Mouse (Mus musculus) gastrocnemius, adult 18-20 months (tissue): ENCODE results near the gene Bmpr2. TPM values are rescaled to one million over a fixed set of nuclear protein-coding genes. Genes with fewer than 3 reads are reported as not detected.

ENCODE experiments used
- DNase-seq: peaks from one replicate; pipeline ENCODE4 v3.0.0; 2021; ENCODE audit warnings: low spot score
- total RNA-seq, 2 experiments: library from RNA; stranded (reverse); gene quantifications; 2 replicates each; pipeline ENCODE4 v1.2.3; 2021

Gene Bmpr2
- total RNA-seq, 2 experiments from 2014 or later: 46.1 to 49.0 TPM

DNA sequence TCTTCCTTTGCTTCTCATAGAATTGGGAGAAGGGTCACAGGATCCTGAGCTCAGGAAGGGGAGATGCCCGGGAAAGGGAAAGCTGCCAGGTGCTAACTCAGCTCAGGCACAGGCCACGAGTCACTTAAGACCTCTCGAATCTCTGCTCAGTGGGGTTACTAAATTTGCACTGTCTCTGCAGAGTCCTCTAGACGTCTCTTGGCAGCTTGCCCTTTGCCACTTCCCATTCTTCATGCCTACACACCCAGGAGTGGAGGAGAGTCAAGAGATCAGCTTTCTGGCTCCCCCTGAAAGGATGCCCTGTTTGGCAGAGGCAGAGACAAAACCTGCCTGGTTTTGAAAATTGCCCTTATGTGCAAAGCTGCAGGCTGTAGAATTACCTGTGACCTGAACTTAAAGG lies 132.3 kb downstream of the Bmpr2 start:
- peak; percentile 47 for DNase-seq

DNA sequence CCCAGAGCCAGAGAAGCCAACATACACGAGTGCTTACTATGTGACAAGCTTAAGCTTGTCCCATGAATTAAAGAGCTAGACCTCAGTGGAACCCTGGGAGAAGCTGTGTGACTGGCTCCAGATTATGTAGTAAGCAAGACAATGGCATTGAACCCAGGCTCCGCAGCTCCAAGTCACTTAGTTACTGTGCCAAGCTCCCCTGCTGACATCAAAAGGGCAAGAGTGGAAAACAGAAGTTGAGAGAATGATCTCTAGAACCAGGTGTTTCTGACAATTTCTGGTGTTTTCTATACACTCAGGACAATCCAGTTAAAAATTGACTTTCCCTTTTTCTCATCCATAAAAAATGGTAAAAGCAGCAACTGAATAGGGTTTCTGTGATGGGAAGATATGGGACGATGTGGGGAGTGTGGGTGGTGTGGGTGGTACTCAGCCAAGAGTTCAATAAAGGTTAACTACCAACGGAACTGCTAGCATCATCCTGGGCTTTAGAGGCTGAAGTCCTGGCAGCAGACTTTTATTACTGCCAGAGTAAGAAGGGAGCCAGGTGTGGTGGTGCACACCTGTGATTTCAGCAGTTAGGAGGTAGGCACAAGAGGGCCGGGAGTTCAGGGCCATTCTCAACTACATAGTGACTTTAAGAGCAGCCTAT lies 134.1 kb downstream of the Bmpr2 start:
- DNase-seq: no peak

DNA sequence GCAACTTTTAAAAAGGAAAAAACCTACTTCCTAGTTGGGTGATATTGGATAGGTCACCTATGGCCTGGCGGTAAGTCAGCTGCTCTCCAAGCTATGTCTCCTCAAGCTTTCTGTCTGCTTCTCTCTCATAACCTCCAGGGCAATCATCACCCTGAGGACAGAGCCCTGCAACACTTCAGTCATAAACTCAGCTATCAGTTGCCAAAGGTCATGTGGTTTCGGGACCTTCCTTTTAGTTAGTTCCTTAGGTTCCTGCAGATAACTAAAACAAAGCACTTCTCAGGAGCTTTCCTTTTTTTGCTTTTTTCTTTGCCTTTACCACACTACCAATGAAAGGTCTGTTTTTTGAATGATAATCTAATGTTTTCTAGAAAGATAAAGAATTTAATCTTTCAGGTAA lies 136.5 kb downstream of the Bmpr2 start:
- no peak for DNase-seq

DNA sequence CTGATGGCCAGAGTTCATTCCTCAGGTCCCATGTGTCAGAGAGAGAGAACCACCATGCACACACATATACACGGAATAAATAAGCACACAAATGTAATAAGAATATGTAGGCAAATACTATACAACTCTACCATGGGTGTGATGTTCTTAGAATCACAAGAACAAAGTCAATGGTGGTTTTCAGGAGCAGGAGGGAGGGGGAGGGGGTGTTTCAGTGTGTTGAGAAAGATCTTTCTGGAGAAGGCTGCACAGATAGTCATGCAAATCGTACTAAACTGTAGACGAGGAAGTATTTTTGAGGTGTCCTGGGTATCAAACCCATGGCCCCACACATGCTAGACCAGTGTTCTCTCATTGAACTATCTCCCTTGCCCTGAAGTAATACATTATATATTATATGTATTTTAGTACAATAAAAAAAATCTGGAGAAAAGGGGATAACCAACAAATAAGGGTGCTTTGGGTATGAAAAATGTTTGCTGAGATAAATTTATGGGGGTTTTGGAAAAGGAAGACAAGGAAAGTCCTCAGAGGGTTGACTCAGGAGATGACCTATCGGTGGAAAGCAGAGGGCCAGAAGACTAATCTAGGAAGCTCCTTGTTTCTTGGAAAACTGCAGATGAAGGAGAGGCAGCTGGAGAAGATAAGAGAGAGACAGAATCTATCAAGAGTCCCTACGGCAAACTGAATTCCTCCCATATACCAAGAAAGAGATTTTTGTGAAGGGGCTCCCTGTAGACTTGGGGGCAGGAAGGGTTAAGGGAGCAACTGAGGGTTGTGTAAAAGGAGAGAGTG lies 138.1 kb downstream of the Bmpr2 start:
- DNase-seq: no peak

DNA sequence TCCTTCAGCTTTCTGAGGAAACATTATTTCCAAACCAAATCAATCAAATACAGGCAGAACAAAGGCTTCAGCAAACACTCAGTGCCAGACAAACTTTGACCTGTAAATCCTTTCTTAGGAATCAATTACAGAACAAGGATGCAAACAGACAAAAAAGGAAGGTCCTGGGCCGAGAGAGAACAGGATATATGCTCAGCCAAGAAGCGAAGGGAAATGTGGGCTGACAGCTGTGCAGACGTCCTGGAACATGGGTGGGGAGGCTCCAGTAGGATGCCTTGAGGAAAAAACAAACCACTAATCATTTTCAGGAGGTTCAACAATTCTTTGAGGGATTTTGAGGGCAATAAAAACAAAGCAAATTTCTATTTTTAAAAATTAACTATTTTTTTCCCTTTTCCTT lies 139.4 kb downstream of the Bmpr2 start:
- peak; percentile 12 for DNase-seq

DNA sequence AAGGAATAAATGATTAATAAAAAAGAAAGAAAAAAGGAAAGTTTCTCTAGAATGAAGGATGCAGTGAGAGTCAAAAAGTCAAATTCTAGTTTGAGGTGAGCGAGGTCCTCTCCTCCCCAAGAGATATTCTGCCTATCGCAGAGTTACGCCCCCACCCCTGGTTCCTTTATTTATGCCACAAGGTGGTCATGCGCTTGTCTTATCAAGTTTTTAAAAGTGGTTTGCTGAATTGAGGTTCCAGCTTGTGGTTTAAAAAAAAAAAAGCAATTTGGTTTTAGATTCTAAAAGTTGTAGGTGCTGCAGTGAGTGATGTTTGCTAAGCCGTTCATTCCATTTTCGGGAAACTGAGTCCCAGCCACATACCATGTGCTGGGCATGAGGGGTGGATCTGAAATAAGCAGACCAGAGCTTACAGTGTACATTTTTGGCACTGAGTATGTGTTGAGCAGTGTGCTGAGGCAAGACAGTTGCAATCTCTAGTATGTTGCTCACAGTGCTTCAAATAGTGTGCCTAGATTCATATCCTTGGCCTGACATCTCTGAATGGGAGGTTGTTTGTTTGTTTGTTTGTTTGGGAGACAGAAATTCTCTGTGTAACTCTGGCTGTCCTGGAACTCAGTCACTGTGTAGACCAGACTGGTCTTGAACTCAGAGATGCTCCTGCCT lies 141.6 kb downstream of the Bmpr2 start:
- DNase-seq: no peak

DNA sequence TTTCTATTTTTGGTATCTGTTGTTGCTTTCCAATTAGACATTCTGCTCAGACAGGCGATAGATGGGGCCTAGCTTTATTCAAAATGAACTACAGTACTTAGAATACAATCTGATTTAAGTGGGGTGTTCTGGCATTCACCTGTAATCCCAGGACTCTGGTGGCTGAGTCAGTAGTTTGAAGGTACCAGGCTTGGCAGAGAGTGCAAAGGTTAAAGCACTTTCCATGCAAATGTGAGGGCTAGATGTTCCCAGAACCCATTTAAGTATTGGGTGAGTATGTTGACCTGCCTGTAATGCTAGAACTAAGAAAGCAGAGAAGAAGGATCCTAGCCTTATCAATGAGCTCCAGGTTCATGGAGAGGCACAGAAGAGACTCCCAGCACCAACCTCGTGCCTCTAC lies 142.7 kb downstream of the Bmpr2 start:
- DNase-seq: no peak

DNA sequence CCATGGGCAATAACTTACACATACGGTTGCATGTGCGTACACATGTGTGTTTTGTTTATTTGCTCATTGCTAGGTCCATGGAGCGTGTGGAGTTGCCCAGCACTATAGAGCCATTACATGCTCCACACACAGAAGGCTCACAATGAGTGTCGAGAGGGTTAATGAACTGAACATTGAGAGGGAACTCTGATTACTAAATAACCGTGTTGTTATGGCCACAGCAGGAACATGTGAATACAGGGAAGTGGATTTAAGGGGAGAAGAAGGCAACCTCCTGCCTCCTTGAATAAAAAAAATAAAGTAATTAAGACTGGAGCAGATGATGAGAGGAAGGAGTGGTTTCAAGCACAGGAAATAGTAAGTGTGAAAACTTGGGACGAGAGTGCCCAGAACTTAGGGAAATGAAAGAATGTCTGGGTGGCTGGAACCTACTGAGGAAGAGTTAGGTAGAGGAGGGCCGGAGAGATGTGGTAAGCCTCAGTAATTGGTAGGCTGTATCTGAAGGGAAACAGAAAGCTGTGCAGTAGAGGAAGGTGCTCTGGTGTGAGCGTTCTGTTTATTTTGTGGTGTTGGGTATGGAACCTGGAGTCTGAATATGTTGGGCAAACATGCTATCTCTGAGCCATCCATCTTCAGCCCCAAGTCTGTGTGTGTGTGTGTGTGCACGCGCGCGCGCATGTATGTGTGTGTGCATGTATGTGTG lies 143.8 kb downstream of the Bmpr2 start:
- DNase-seq: no peak

DNA sequence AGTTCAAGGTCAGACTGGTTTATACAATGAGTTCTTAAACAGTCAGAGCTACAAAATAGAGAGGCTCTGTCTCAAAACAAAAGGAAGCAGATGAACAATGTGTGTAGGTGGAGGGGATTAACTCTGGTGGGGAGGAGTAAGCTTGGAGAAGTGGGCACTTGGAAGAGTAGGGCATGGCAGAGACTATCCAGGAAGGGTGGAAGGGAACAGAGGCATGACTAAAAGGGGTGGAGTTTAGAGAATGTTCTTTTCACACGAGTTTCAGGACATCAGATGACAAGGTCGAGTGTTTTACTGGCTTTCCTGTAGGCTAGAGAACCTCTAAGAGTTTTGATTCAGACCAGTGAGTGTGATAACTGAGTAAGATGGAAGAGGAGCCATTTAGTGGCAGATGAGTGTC lies 144.5 kb downstream of the Bmpr2 start:
- no peak for DNase-seq

DNA sequence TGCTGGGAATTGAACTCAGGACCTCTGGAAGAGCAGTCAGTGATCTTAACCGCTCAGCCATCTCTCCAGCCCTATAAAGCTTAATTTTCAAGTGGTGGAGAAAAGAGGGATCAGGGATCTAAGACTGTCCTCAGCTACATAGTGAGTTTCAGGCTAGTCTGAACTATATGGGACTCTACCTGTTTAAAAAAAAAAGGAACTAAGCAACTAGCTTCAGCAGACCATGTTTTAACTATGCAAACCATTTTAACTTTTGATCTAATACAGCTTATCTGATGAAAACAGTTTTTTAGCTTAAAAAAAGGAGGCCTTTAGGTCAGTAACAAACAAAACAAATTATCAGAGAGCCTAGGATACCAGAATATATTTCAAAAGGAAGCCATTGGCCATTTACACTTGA lies 147.7 kb downstream of the Bmpr2 start:
- DNase-seq: no peak

DNA sequence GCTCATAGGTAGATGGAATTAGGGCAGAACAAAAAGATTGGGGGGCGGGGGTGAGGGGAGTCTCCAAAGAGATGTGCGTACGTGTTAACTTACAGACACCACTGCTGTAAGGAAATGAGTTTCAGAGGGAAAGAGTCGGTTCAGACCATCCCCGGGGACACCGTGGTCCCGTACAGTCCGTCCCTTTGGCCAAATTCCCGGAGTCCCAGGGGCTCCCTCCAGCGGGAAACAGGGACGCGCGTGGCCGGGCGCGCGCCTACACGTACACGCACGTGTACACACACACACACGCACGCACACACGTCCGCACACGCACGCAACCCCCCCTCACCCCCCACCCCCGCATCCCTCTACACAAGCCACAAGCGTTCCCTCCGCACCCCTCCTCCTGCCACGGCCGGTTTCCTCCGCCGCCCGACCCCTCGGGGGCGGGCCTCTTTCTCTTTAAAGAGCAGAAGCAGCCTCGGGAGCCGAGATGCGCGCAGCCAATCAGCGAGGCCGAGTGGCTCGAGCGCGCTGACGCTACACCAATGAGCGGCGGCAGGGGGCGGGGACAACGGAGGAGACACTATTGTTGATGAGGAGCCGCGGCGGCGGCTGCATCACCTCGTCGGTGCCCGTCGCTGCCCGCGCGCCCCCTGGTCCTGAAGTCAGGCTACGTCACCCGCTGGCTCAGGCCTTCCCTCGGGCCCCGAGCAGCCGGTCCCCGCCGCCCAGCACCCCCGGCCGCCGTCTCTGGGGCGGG lies 149.4 kb downstream of the Bmpr2 start, which contains the start of gene Fam117b:
Gene Fam117b, plus strand, starts transcription at position 594 of the 745 bp plus-strand sequence.
- DNase-seq: peak; percentile 98

DNA sequence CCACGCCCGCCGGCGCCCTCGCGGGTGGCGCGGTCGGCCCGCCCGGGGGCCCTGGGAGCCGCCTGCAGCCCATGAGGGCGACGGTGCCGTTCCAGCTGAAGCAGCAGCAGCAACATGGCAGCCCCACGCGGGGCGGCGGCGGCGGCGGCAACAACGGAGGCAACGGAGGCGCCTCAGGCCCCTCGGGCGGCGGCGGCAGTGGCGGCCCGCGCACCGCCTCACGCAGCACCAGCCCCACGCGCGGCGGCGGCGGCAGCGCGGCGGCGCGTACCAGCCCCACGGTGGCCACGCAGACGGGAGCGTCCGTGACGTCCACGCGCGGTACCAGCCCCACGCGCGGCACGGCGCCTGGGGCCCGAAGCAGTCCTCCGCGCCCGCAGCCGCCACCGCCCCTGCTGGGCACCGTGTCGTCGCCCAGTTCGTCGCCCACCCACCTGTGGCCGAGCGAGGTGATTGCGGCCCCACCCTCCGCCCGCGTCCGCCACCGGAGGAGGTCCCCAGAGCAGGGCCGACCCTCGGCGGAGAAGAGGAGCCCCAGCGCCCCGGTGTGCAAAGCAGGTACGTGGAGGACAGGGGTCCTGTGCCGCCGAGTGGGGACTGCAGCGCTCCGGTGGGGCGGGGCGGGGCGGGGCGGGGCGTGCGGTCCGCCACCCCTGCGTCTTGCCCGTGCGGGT lies 150.1 kb downstream of the Bmpr2 start:
- DNase-seq: peak; percentile 10

DNA sequence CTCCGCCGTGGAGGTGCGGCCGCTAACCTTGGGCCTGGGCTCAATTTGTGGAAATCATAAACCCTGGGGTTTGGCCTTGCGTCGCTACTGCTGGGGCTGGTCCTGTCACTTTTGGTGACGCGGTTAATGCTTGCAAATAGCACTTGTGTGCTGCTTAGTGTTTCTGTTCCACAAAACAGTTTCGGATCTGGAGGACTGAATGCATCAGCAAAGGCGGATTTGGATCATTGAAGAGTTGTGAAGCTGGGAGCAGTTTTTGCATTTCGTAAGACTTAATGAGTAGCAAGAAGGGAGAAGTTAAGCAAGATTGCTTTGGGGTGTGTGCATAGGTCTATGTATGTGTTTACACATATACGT lies 150.6 kb downstream of the Bmpr2 start:
- DNase-seq: peak; percentile 27

DNA sequence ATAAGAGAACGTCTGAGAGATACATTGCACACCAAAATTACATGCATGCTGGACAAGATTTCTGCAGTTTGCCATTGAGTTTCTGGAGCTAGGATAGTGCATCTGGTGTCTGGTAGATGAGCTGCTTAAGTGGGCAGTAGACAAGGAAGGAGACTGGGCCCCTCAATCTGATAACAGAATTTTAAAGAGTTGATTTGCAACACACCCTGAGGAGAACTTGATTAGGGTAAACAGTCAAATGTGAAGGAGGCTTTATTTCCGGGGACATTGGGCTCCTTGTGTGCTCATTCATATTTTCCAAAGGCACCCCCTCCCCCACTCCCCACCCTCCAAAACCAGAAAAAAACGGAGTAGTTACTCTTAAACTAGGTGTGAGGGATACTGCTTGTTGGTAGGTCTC lies 151.6 kb downstream of the Bmpr2 start:
- no peak for DNase-seq

DNA sequence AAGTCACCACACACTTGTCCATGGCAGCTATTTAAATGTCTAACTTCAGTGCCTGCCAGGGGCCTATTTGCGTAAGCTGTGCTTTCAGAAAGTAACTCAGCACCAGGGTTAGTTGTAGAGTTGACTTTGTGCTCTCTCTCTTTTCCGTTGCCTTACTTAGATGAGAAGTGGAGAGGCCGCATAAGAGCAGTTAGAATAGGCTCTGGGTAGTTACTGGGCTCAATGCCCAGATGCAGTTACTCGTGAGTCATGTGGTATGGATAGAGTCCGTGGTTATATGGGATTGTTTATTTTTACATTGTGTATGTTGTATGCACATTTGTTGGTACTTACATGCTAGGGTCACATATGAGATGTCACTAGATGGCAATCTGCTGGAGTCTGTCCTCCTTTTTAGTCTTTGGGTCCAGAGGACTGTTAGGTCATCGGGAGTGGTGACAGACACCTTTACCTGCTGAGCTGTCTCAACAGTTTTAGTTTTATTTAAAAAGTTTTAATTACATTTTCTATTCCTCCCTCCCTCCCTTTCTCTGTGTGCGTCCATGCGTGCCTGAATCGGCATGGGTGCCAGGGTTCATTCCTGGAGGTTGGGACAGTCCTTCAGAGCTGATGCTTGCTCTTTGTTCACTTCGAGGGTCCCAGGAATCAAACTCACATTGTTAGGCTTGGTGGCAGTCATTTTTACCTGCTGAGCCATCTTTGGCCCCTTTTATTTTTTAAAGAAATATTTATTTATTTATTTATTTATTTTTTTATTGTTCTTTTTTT lies 152.8 kb downstream of the Bmpr2 start:
- DNase-seq: no peak

DNA sequence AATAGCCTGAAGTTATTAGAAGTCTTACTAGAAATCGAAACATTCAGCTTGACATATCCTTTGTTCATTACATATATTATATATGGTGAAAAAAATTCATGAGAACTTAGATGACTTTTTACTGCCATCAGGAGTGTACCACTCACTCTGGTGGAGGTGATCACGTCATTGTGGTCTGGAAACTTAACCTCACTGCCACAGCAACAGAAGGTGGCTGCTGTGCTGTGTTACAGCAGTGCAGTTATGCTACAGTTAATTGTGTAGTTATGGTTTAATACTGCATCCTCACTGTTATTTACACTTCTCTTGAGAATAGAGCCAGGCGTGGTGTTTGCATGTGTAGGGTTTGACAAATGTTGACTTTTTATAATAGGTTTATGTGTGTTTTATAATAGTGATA lies 154.2 kb downstream of the Bmpr2 start:
- DNase-seq: no peak

DNA sequence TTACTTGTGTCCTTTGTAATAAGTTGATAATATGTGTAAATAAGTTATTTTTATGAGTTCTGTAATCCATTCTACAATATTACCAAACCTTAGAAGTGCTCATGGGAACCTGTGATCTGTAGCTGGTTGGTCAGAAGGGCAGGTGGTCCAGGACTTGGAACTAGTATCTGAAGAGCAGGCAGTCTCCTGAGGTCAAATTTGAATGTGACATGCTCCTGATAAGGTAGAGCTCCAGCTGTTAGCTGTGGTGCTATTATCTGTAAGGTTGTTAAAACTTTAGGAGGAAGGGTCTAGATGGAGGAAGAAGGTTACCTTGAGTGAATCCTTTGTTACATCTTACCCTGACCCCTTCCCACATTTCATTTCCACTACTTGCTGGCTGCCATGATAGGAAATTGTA lies 154.9 kb downstream of the Bmpr2 start:
- DNase-seq: no peak

DNA sequence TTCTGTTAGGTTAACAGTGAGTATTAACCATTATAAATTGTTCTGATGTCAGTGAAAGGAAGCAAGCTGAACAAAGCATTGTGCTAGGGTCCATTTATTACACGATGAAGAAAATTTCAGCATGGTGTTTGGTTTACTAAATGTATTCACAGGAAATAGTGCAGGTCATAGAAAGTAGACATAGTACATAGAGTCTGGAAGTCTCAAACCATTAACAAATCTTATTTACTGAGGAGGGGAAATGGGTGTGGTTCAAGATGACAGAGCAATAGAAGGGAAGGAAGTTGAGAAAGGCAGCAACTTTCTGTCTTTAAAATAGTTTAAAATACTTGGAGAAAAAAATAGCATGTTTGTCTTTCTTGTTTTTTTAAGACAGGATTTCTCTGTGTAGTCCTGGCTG lies 160.0 kb downstream of the Bmpr2 start:
- no peak for DNase-seq

DNA sequence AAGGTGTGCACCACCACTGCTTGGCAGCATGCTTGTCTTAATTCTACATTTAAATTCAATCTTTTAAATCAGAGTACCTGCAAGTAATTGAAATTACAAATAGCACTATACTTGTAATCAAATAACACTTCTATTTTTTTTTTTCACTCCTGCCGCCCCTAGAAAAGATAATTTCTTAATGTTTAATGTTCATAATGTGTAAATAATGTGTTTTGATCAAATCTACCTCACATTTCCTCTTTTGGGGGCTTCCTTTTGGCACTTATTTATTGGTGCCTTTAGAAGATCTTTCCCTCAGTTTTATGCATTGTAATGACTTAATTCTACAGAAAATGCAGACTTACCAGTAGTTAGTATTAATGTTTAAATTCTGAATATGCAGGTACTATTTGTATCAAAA lies 160.5 kb downstream of the Bmpr2 start:
- no peak for DNase-seq

DNA sequence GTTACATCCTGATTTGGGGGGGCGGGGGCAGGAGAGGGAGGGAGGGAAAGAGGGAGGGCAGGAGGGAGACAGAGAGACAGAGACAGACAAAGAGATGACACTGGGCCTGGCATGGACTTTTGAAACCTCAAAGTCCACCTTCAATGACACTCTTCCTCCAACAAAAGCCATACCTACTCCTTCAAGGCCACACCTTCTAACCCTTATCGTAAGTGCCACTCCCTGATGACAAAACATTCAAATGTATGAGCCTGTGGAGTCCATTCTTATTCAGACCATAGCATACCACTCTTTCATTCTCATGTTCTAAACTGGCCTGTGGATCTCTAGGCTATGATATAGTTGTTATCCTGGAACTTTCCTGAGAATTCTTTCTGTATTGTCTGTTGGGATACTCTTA lies 161.2 kb downstream of the Bmpr2 start:
- no peak for DNase-seq
